ENCODE assay signal across 9 mouse cellular contexts in the genomic region with DNA sequence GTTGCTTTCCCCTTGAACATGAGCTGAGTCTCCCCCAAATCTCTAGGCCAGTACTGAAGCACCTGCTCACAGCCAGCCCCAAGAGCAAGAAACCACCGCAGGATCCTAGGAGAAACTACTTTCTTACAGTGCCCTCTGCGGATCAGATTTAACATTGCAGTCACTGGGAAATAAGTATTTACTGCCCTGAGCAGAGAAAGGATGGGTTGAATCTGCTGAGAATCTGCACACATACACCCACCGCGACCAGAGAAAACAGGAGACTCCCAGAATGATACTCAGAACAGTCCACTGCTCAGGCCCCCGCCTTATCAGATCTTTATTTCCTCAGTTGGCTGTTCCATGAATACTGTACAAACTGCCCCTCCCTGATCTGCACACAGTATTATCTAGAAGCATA. TPM values are rescaled to one million over a fixed set of nuclear protein-coding genes. Genes with fewer than 3 reads are reported as not detected.
DNase-seq lines count a peak whose midpoint lies in the region; ATAC-seq and TF ChIP-seq lines count a peak whose summit lies in the region.
"Had no signal": no experiment of that assay in that cellular context is flagged by ENCODE, and none has a peak within 500 bp of the region (broad histone marks: within the 10 kb centered on the region; RNA-seq: fewer than 3 reads in every experiment).

No protein-coding gene starts in this region.

- H3K27me3 ChIP-seq in kidney, postnatal 0 days (ENCODE audit: insufficient read depth, low read length), result no peaks in the 10 kb centered on the region
- no peaks in the 10 kb centered on the region for H3K27me3 ChIP-seq in kidney, embryonic 16.5 days (ENCODE audit: insufficient read depth, low read length)
- no peaks in the 10 kb centered on the region for H3K27me3 ChIP-seq in intestine, postnatal 0 days (replicated peaks; ENCODE audit: control insufficient read depth, insufficient read depth, low read length)
- H3K27me3 ChIP-seq in midbrain, postnatal 0 days (ENCODE audit: insufficient read depth, low read length), result no peaks in the 10 kb centered on the region

- no peak overlapping the region for H3K4me3 ChIP-seq in kidney, postnatal 0 days (replicated peaks; ENCODE audit: low read depth, low read length)
- no peak overlapping the region for H3K4me3 ChIP-seq in kidney, embryonic 16.5 days (ENCODE audit: low read length)
- no peak overlapping the region for H3K4me3 ChIP-seq in intestine, postnatal 0 days (ENCODE audit: low read depth, low read length)
- no peak overlapping the region for H3K4me3 ChIP-seq in midbrain, postnatal 0 days (ENCODE audit: low read depth, low read length)

- no peak overlapping the region for H3K4me2 ChIP-seq in kidney, postnatal 0 days (ENCODE audit: low read length)
- no peak overlapping the region for H3K4me2 ChIP-seq in kidney, embryonic 16.5 days (replicated peaks; ENCODE audit: low read depth, low read length)
- H3K4me2 ChIP-seq in intestine, postnatal 0 days (replicated peaks; ENCODE audit: low read depth), result no peak overlapping the region
- H3K4me2 ChIP-seq in midbrain, postnatal 0 days (ENCODE audit: low read depth, low read length, poor library complexity, severe bottlenecking), result no peak overlapping the region

- peak; percentile 56 for TF ChIP-seq CTCF in kidney, postnatal 0 days (IDR thresholded peaks at IDR 0.05; ENCODE audit: low read depth)
- peak; percentile 65 for TF ChIP-seq CTCF in intestine, postnatal 0 days (IDR thresholded peaks at IDR 0.05; ENCODE audit: low read depth)
- TF ChIP-seq CTCF in midbrain, postnatal 0 days (IDR thresholded peaks at IDR 0.05), result peak; percentile 75

- H3K9ac ChIP-seq in kidney, postnatal 0 days (ENCODE audit: low read depth, low read length), result no peak overlapping the region
- no peak overlapping the region for H3K9ac ChIP-seq in kidney, embryonic 16.5 days (replicated peaks; ENCODE audit: low read length)
- H3K9ac ChIP-seq in intestine, postnatal 0 days (ENCODE audit: low read depth, low read length), result no peak overlapping the region
- H3K9ac ChIP-seq in midbrain, postnatal 0 days (replicated peaks; ENCODE audit: low read length, poor library complexity, severe bottlenecking), result no peak overlapping the region

- DNase-seq in kidney, postnatal 0 days (ENCODE audit: low spot score), result peak; percentile 44
- DNase-seq in ZHBTc4 (ENCODE audit: low read depth, low spot score), result peak; percentile 30
- peak; percentile 69 for DNase-seq in embryo, embryonic 11 days
- DNase-seq in midbrain, postnatal 0 days (ENCODE audit: low spot score), result peak; percentile 77
- no peak for DNase-seq in T-cell, adult 2 months (ENCODE audit: low spot score)
- no peak for DNase-seq in B cell, adult 2 months

- H3K27ac ChIP-seq in kidney, postnatal 0 days, result no peak overlapping the region
- H3K27ac ChIP-seq in kidney, embryonic 16.5 days (ENCODE audit: low read length), result no peak overlapping the region
- H3K27ac ChIP-seq in intestine, postnatal 0 days (ENCODE audit: low read depth, low read length), result no peak overlapping the region
- H3K27ac ChIP-seq in midbrain, postnatal 0 days (ENCODE audit: low read depth, low read length), result no peak overlapping the region

- H3K36me3 ChIP-seq in kidney, postnatal 0 days (ENCODE audit: insufficient read depth, low read length), result no peaks in the 10 kb centered on the region
- no peaks in the 10 kb centered on the region for H3K36me3 ChIP-seq in kidney, embryonic 16.5 days (ENCODE audit: insufficient read depth, low read length)
- H3K36me3 ChIP-seq in intestine, postnatal 0 days (ENCODE audit: control insufficient read depth, insufficient read depth), result no peaks in the 10 kb centered on the region
- H3K36me3 ChIP-seq in midbrain, postnatal 0 days (ENCODE audit: insufficient read depth, low read length), result no peaks in the 10 kb centered on the region

- no peaks in the 10 kb centered on the region for H3K9me3 ChIP-seq in kidney, postnatal 0 days (replicated peaks; ENCODE audit: low read length)
- H3K9me3 ChIP-seq in kidney, embryonic 16.5 days (ENCODE audit: low read length), result no peaks in the 10 kb centered on the region
- no peaks in the 10 kb centered on the region for H3K9me3 ChIP-seq in intestine, postnatal 0 days (ENCODE audit: control insufficient read depth)
- H3K9me3 ChIP-seq in midbrain, postnatal 0 days (ENCODE audit: low read length), result no peaks in the 10 kb centered on the region

- H3K4me1 ChIP-seq in kidney, postnatal 0 days (replicated peaks; ENCODE audit: insufficient read depth, low read length), result no peaks in the 10 kb centered on the region
- no peaks in the 10 kb centered on the region for H3K4me1 ChIP-seq in kidney, embryonic 16.5 days (ENCODE audit: insufficient read depth, low read length)
- no peaks in the 10 kb centered on the region for H3K4me1 ChIP-seq in intestine, postnatal 0 days (replicated peaks; ENCODE audit: control insufficient read depth, insufficient read depth, low read length)
- H3K4me1 ChIP-seq in midbrain, postnatal 0 days (ENCODE audit: insufficient read depth, low read length), result no peaks in the 10 kb centered on the region

- 28% methylated on average over 5 of the region's 5 CpGs for WGBS in kidney, postnatal 0 days
- WGBS in kidney, embryonic 16.5 days, result 21% methylated on average over 5 of the region's 5 CpGs
- whole genome bisulfite sequencing in intestine, postnatal 0 days, result 17% methylated on average over 5 of the region's 5 CpGs
- 25% methylated on average over 5 of the region's 5 CpGs for WGBS in midbrain, postnatal 0 days

- ATAC-seq in kidney, postnatal 0 days (replicated peaks; ENCODE audit: low FRiP score, low read depth), result no peak
- no peak for ATAC-seq in kidney, embryonic 16.5 days (ENCODE audit: low FRiP score, low TSS enrichment)
- no peak for ATAC-seq in intestine, postnatal 0 days
- peak; percentile 60; the same call in 1 of the 2 replicates for ATAC-seq in midbrain, postnatal 0 days (ENCODE audit: low FRiP score)

RNA-seq across cellular contexts. Expression of gene Isx, which starts 19.5 kb away (rescaled TPM):
- 0.11 TPM in 1 of 2 replicates, not detected in the other for polyA plus RNA-seq in kidney, postnatal 0 days (2015; fragmentation: Nextera tagmentation; extraction: Ambion mirVana)
- not detected in 2 replicates for polyA plus RNA-seq in kidney, embryonic 16.5 days (2015; fragmentation: Nextera tagmentation; extraction: Ambion mirVana)
- polyA plus RNA-seq in intestine, postnatal 0 days (2015; fragmentation: Nextera tagmentation; extraction: Ambion mirVana), result 69.9 and 77.0 TPM in 2 replicates
- total RNA-seq in midbrain, postnatal 0 days (2014; rRNA removed), result not detected in 2 replicates
- polyA plus RNA-seq in midbrain, postnatal 0 days (2015; fragmentation: Nextera tagmentation; extraction: Ambion mirVana), result not detected in 2 replicates
- total RNA-seq: heart, postnatal 36 days had no signal

Comparison
In these comparisons a context has a peak if more than half of its experiments do, and no peak if none do; other contexts are left out.
1. DNase-seq: peak in kidney, postnatal 0 days (single experiment), ZHBTc4 (single experiment), embryo, embryonic 11 days (single experiment) and midbrain, postnatal 0 days (single experiment); none in T-cell, adult 2 months (single experiment) and B cell, adult 2 months (0 of 2).
2. RNA of gene Isx, which starts 19.5 kb away (polyA plus RNA-seq): 69.9 to 77.0 TPM in intestine, postnatal 0 days; 0.11 TPM in kidney, postnatal 0 days, not detected in midbrain, postnatal 0 days and not detected in kidney, embryonic 16.5 days; every median in the first group is over 10 times any median in the second.
3. Peak in every context shown above with its lines, with median percentiles within 50 percentile points of each other: CTCF ChIP-seq.